Mouse (Mus musculus) lung, postnatal 0 days (tissue): ENCODE data around the gene Tepsin.

Experiments
- CTCF ChIP-seq: IDR thresholded peaks from 2 replicates; pipeline ENCODE4 v1.5.1; 2016; ENCODE audit warnings: antibody characterized with exemption, mild to moderate bottlenecking
- EP300 ChIP-seq: IDR thresholded peaks from 2 replicates; pipeline ENCODE4 v1.6.1; 2016; ENCODE audit warnings: antibody characterized with exemption, mild to moderate bottlenecking, control low read depth

DNA sequence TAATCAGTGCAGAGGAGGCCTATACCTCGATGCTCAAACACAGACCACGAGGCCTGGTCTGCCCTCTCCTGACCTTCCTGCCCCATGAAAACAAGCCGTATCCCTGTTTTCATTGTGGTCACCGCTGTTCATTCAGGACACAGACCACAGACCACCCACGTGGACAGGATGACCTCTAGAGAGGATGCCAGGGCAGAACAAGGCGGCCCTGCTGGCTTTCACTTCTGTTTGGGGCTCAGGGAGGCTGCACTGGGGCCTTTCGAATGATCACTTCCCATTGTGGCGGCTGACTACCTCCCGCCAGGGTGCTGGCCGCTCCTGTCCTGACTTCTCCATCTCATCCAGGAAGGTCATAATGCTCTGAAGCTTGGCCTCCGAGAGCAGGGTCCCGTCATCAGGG lies 27.5 kb downstream of the Tepsin start:
- no peak for TF ChIP-seq CTCF
- no peak for TF ChIP-seq EP300
